Mouse (Mus musculus) erythroblast, embryonic 14.5 days (primary cell): ENCODE measurements around the gene Lifr. TPM values are rescaled to one million over a fixed set of nuclear protein-coding genes. Genes with fewer than 3 reads are reported as not detected.

Experiments
- H3K27me3 ChIP-seq: 2 replicates; pipeline ENCODE4 v1.6.1; 2012; ENCODE audit warnings: inconsistent platforms; ENCODE audit not compliant: control insufficient read depth
- H3K36me3 ChIP-seq: 2 replicates; pipeline ENCODE4 v1.6.1; 2012; ENCODE audit warnings: mild to moderate bottlenecking, inconsistent platforms; ENCODE audit not compliant: control insufficient read depth
- H3K4me1 ChIP-seq: 2 replicates; pipeline ENCODE4 v1.6.1; 2012; ENCODE audit warnings: inconsistent platforms; ENCODE audit not compliant: control insufficient read depth
- H3K4me3 ChIP-seq: replicated peaks from 2 replicates; pipeline ENCODE3; 2012; ENCODE audit warnings: moderate library complexity, mild to moderate bottlenecking, inconsistent platforms
- H3K9me3 ChIP-seq: 2 replicates; pipeline ENCODE4 v1.6.1; 2012; ENCODE audit warnings: low read length, inconsistent platforms, mixed read lengths; ENCODE audit not compliant: control insufficient read depth
- GATA1 ChIP-seq: IDR thresholded peaks from 2 replicates; pipeline ENCODE4 v1.6.1; 2012; ENCODE audit warnings: low read length, inconsistent platforms, mixed read lengths
- TAL1 ChIP-seq: IDR thresholded peaks from 3 replicates; pipeline ENCODE4 v1.6.1; 2012; ENCODE audit warnings: low read length, inconsistent platforms, mixed read lengths
- polyA plus RNA-seq: library from polyadenylated mRNA; stranded (reverse); fragments of >175 nt; gene quantifications from 2 replicates; pipeline ENCODE4 v1.2.3, GENCODE M21; 2012

Gene Lifr
- polyA plus RNA-seq, 1 experiment: not detected

- TF ChIP-seq TAL1 (no peak), GATA1 (no peak)
- Histone ChIP-seq H3K27me3 (no peaks in the 10 kb centered on the region), H3K36me3 (no peaks in the 10 kb centered on the region), H3K9me3 (no peaks in the 10 kb centered on the region), H3K4me3 (no peak overlapping the region), H3K4me1 (no peaks in the 10 kb centered on the region)
Observed at GRCm38 (mm10) chr15:7143689-7144170, 53.3 kb downstream of the Lifr start.

- Histone ChIP-seq H3K4me1 (no peaks in the 10 kb centered on the region), H3K36me3 (no peaks in the 10 kb centered on the region), H3K27me3 (no peaks in the 10 kb centered on the region), H3K4me3 (no peak overlapping the region), H3K9me3 (no peaks in the 10 kb centered on the region)
- TF ChIP-seq GATA1 (no peak), TAL1 (no peak)
Observed at GRCm38 (mm10) chr15:7144542-7144941, 54.1 kb downstream of the Lifr start.

- TF ChIP-seq TAL1 (no peak), GATA1 (no peak)
- H3K27me3 ChIP-seq: no peaks in the 10 kb centered on the region
- H3K4me1 ChIP-seq: no peaks in the 10 kb centered on the region
- no peak overlapping the region for H3K4me3 ChIP-seq
- no peaks in the 10 kb centered on the region for H3K36me3 ChIP-seq
- no peaks in the 10 kb centered on the region for H3K9me3 ChIP-seq
Observed at GRCm38 (mm10) chr15:7144942-7145341, 54.5 kb downstream of the Lifr start.

- TF ChIP-seq TAL1 (no peak), GATA1 (no peak)
- Histone ChIP-seq H3K27me3 (no peaks in the 10 kb centered on the region), H3K9me3 (no peaks in the 10 kb centered on the region), H3K4me3 (no peak overlapping the region), H3K4me1 (no peaks in the 10 kb centered on the region), H3K36me3 (no peaks in the 10 kb centered on the region)
Observed at GRCm38 (mm10) chr15:7145555-7145954, 55.1 kb downstream of the Lifr start.

GRCm38 (mm10) chr15:7146529-7146928, 56.1 kb downstream of the Lifr start:
- H3K27me3 ChIP-seq: no peaks in the 10 kb centered on the region
- TF ChIP-seq TAL1 (no peak), GATA1 (no peak)
- H3K4me1 ChIP-seq: no peaks in the 10 kb centered on the region

DNA sequence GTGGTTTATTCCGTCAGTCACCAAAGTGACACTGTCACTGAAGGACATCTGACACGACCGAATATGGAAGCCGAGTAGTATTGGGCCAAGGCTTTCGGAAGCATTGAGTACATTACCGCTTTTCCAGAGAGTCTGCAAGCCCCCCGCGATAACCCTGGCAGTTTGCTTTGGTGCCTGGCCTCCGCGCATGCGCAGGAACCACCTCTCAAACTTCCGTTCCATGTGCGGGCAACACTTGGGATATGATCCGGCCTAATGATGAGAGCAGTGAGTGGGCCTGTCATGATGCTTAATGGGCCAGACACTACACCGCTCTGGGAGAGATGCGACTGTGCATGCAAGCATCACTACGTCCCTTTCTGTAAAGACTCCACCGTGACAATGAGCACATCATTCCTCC, 59.4 kb downstream of the Lifr start:
- Histone ChIP-seq H3K4me3 (no peak overlapping the region), H3K9me3 (no peaks in the 10 kb centered on the region), H3K4me1 (no peaks in the 10 kb centered on the region), H3K27me3 (no peaks in the 10 kb centered on the region), H3K36me3 (no peaks in the 10 kb centered on the region; the same call in 1 of the 2 replicates)
- TF ChIP-seq GATA1: no peak
- TF ChIP-seq TAL1: no peak

More at GRCm38 (mm10) chr15:7146529-7146928, 56.1 kb downstream of the Lifr start:
- Histone ChIP-seq H3K36me3 (no peaks in the 10 kb centered on the region), H3K9me3 (no peaks in the 10 kb centered on the region), H3K4me3 (no peak overlapping the region)

DNA sequence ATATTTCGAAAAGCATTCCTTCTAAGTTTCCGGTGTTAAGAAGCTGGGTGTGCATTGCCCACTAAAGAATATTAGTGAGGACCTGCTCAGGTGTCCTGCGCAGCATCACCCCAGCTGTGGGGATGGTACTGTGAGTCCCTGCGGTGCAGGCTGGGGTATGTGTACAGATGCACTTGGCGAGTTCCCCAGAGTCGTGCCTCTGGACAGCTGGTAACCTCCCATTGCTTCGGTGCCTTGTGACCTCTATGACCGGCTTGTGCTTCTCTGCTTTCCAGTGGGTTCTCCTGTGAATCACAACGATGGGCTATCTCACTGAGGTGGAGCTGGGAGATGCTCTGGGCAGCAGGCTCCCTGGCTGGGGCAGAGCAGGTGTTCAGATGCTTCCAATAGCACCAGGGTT, 60.2 kb downstream of the Lifr start:
- H3K9me3 ChIP-seq: no peaks in the 10 kb centered on the region
- H3K4me3 ChIP-seq: no peak overlapping the region
- no peaks in the 10 kb centered on the region for H3K4me1 ChIP-seq
- TF ChIP-seq TAL1 (no peak), GATA1 (no peak)
- no peaks in the 10 kb centered on the region; the same call in 1 of the 2 replicates for H3K36me3 ChIP-seq
- no peaks in the 10 kb centered on the region for H3K27me3 ChIP-seq

GRCm38 (mm10) chr15:7152116-7152760, 61.8 kb downstream of the Lifr start:
- Histone ChIP-seq H3K4me3 (no peak overlapping the region), H3K36me3 (no peaks in the 10 kb centered on the region; the same call in 1 of the 2 replicates), H3K4me1 (no peaks in the 10 kb centered on the region), H3K27me3 (no peaks in the 10 kb centered on the region), H3K9me3 (no peaks in the 10 kb centered on the region)
- TF ChIP-seq GATA1 (no peak), TAL1 (no peak)

- H3K4me3 ChIP-seq: no peak overlapping the region
- TF ChIP-seq TAL1: no peak
- no peaks in the 10 kb centered on the region for H3K27me3 ChIP-seq
- no peaks in the 10 kb centered on the region for H3K4me1 ChIP-seq
- H3K9me3 ChIP-seq: no peaks in the 10 kb centered on the region
- H3K36me3 ChIP-seq: peaks cover 3% of the 10 kb centered on the region; the same call in 1 of the 2 replicates
Observed at GRCm38 (mm10) chr15:7154010-7154736, 63.8 kb downstream of the Lifr start.
